Mouse (Mus musculus) lung, adult 2 months (tissue): ENCODE measurements around the gene Dnajb8.
A peak's percentile ranks its signal among the peaks of the same experiment; 100 is the strongest.

Source experiments
- CTCF ChIP-seq: fragments of 200-500 bp; IDR thresholded peaks from 2 replicates; pipeline ENCODE4 v1.5.1; 2011; ENCODE audit warnings: mild to moderate bottlenecking, low read length, control low read depth; ENCODE audit not compliant: insufficient read depth
- POLR2A ChIP-seq: fragments of 200-500 bp; IDR thresholded peaks from 2 replicates; pipeline ENCODE4 v1.6.1; 2011; ENCODE audit warnings: low read depth, mild to moderate bottlenecking, control low read depth, low read length, borderline replicate concordance; ENCODE audit errors: extremely low read depth

- TF ChIP-seq POLR2A, result peak; percentile 16; the same call in 1 of the 2 replicates
- TF ChIP-seq CTCF, result no peak
These were observed 24.6 kb upstream of the Dnajb8 start for GRCm38 (mm10) chr6:88197313-88198069.
